Mouse (Mus musculus) ES-E14 (cell line): ENCODE measurements around the gene Smim11.

Experiments used
- HCFC1 ChIP-seq: IDR thresholded peaks from 2 replicates; pipeline ENCODE4 v1.6.1; 2012; ENCODE audit warnings: low read length, inconsistent platforms, borderline replicate concordance; ENCODE audit not compliant: insufficient read depth
- ZNF384 ChIP-seq: IDR thresholded peaks from 2 replicates; pipeline ENCODE4 v1.6.1; 2012; ENCODE audit warnings: low read depth, low read length, inconsistent platforms

GRCm38 (mm10) chr16:92295328-92295727 lies 5.8 kb upstream of the Smim11 start:
- TF ChIP-seq HCFC1 (no peak), ZNF384 (no peak)
